Comparison of ENCODE assay signal across 17 mouse cellular contexts in the genomic region with DNA sequence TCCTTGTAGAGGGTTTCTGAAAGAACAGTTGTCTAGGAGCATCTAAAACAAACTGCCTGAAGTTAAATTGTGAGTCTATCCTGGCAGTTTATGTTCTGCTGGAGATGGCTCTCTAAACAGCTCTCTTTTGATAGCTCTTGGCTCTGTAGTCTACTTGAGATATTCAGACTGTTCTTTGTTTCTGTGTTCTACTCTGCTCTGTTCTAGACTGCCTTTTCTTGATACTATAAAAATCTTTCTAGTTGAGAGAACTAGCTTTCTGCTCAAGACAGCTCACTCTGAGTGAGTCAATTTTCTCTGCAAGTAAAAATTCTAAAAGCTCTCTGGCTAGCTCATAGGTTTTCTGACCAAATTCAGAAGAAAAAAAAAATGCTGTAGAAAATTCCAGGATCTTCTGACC.
"Had no signal": no experiment of that assay in that cellular context is flagged by ENCODE, and none has a peak within 500 bp of the region (broad histone marks: within the 10 kb centered on the region; RNA-seq: fewer than 3 reads in every experiment).

No protein-coding gene starts in this region.

- ATAC-seq: liver, embryonic 12.5 days; liver, postnatal 0 days; lung, postnatal 0 days; midbrain, embryonic 13.5 days; midbrain, embryonic 15.5 days; midbrain, embryonic 16.5 days had no signal

- DNase-seq: left cerebral cortex, postnatal 4 days; liver; liver, embryonic 13.5 days; liver, postnatal 0 days; lung, adult 18-20 months; lung, adult 2 months; lung, embryonic 14.5 days; lung, postnatal 10 days; lung, postnatal 14 days; lung, postnatal 36 days; lung, postnatal 4 days; midbrain, embryonic 14.5 days had no signal
